Mouse (Mus musculus): ENCODE measurements around the gene Ogdhl.

GRCm38 (mm10) chr14:32302423-32302822 lies 19.4 kb upstream of the Ogdhl start:
- TF ChIP-seq EP300 (IDR thresholded peaks at IDR 0.05; ENCODE audit: low read depth) (no peak), CTCF (IDR thresholded peaks at IDR 0.05; ENCODE audit: low read depth) (no peak)

Data from heart, postnatal 0 days (tissue).